Mouse (Mus musculus): ENCODE results near the gene Gtpbp1. TPM values are rescaled to one million over a fixed set of nuclear protein-coding genes. Genes with fewer than 3 reads are reported as not detected.

The Gtpbp1 gene
- polyA plus RNA-seq, 1 experiment from 2014 or later = 23.7 TPM

- Histone ChIP-seq H3K36me3 (no peaks in the 10 kb centered on the region), H3K4me1 (replicated peaks) (peaks cover 10% of the 10 kb centered on the region), H3K9me3 (replicated peaks) (no peaks in the 10 kb centered on the region), H3K27me3 (no peaks in the 10 kb centered on the region), H3K9ac (no peak overlapping the region), H3K4me2 (no peak overlapping the region), H3K4me3 (no peak overlapping the region), H3K27ac (0 out of 2 replicates have a peak overlapping the region, but pooled peaks have one; percentile 40)
- peak; percentile 37; the same call in 1 of the 2 replicates for ATAC-seq (replicated peaks; ENCODE audit: insufficient number of reproducible peaks, insufficient read depth, low FRiP score, low read depth)
- WGBS = 64% methylated on average over 8 of the region's 8 CpGs
Measured at GRCm38 (mm10) chr15:79755977-79756625, 65.5 kb downstream of the Gtpbp1 start.

- ATAC-seq (replicated peaks; ENCODE audit: insufficient number of reproducible peaks, insufficient read depth, low FRiP score, low read depth) = no peak
- Histone ChIP-seq H3K4me1 (replicated peaks) (peaks cover 10% of the 10 kb centered on the region), H3K4me3 (no peak overlapping the region), H3K9ac (no peak overlapping the region), H3K27me3 (no peaks in the 10 kb centered on the region), H3K4me2 (no peak overlapping the region), H3K9me3 (replicated peaks) (no peaks in the 10 kb centered on the region), H3K27ac (0 out of 2 replicates have a peak overlapping the region, but pooled peaks have one; percentile 40), H3K36me3 (no peaks in the 10 kb centered on the region)
- 83% methylated on average over 3 of the region's 3 CpGs for WGBS
Measured at GRCm38 (mm10) chr15:79757118-79757517, 66.5 kb downstream of the Gtpbp1 start.

GRCm38 (mm10) chr15:79760956-79761355, 70.3 kb downstream of the Gtpbp1 start:
- 87% methylated on average over 6 of the region's 6 CpGs for WGBS

GRCm38 (mm10) chr15:79763001-79763400, 72.4 kb downstream of the Gtpbp1 start:
- no peaks in the 10 kb centered on the region for H3K27me3 ChIP-seq
- no peaks in the 10 kb centered on the region for H3K9me3 ChIP-seq (replicated peaks)
- H3K36me3 ChIP-seq = 0 out of 2 replicates have a peak, but pooled peaks cover 4% of the 10 kb centered on the region
- H3K4me1 ChIP-seq (replicated peaks) = peaks cover 35% of the 10 kb centered on the region
- ATAC-seq (replicated peaks; ENCODE audit: insufficient number of reproducible peaks, insufficient read depth, low FRiP score, low read depth) = no peak
- no peak overlapping the region for H3K4me3 ChIP-seq
- 88% methylated on average over 9 of the region's 9 CpGs for WGBS
- no peak overlapping the region for H3K4me2 ChIP-seq
- H3K9ac ChIP-seq = no peak overlapping the region
- no peak overlapping the region for H3K27ac ChIP-seq

More at GRCm38 (mm10) chr15:79760956-79761355, 70.3 kb downstream of the Gtpbp1 start:
- Histone ChIP-seq H3K36me3 (0 out of 2 replicates have a peak, but pooled peaks cover 4% of the 10 kb centered on the region), H3K27ac (no peak overlapping the region), H3K4me3 (no peak overlapping the region), H3K9ac (no peak overlapping the region), H3K4me1 (replicated peaks) (peaks cover 22% of the 10 kb centered on the region), H3K9me3 (replicated peaks) (no peaks in the 10 kb centered on the region), H3K27me3 (no peaks in the 10 kb centered on the region), H3K4me2 (no peak overlapping the region)
- no peak for ATAC-seq (replicated peaks; ENCODE audit: insufficient number of reproducible peaks, insufficient read depth, low FRiP score, low read depth)

- no peak for ATAC-seq (replicated peaks; ENCODE audit: insufficient number of reproducible peaks, insufficient read depth, low FRiP score, low read depth)
- Histone ChIP-seq H3K9me3 (replicated peaks) (no peaks in the 10 kb centered on the region), H3K4me3 (no peak overlapping the region), H3K36me3 (0 out of 2 replicates have a peak, but pooled peaks cover 4% of the 10 kb centered on the region), H3K9ac (no peak overlapping the region), H3K27ac (no peak overlapping the region), H3K27me3 (no peaks in the 10 kb centered on the region), H3K4me2 (no peak overlapping the region), H3K4me1 (replicated peaks) (peaks cover 42% of the 10 kb centered on the region)
- 75% methylated on average over 7 of the region's 7 CpGs for WGBS
Measured at GRCm38 (mm10) chr15:79763601-79764246, 73.1 kb downstream of the Gtpbp1 start.

GRCm38 (mm10) chr15:79764539-79765267, 74.1 kb downstream of the Gtpbp1 start:
- no peak overlapping the region for H3K4me2 ChIP-seq
- 80% methylated on average over 11 of the region's 11 CpGs for WGBS
- no peak overlapping the region for H3K4me3 ChIP-seq
- H3K4me1 ChIP-seq (replicated peaks) = peaks cover 51% of the 10 kb centered on the region
- H3K36me3 ChIP-seq = 0 out of 2 replicates have a peak, but pooled peaks cover 4% of the 10 kb centered on the region
- no peak for ATAC-seq (replicated peaks; ENCODE audit: insufficient number of reproducible peaks, insufficient read depth, low FRiP score, low read depth)
- H3K27ac ChIP-seq = no peak overlapping the region
- H3K9me3 ChIP-seq (replicated peaks) = no peaks in the 10 kb centered on the region
- H3K27me3 ChIP-seq = no peaks in the 10 kb centered on the region
- no peak overlapping the region for H3K9ac ChIP-seq

GRCm38 (mm10) chr15:79765361-79765760, 74.7 kb downstream of the Gtpbp1 start:
- Histone ChIP-seq H3K27me3 (no peaks in the 10 kb centered on the region), H3K9ac (no peak overlapping the region), H3K4me3 (no peak overlapping the region), H3K36me3 (0 out of 2 replicates have a peak, but pooled peaks cover 4% of the 10 kb centered on the region), H3K4me2 (no peak overlapping the region), H3K9me3 (replicated peaks) (no peaks in the 10 kb centered on the region), H3K27ac (no peak overlapping the region), H3K4me1 (replicated peaks) (peaks cover 57% of the 10 kb centered on the region)
- 78% methylated on average over 2 of the region's 2 CpGs for WGBS
- ATAC-seq (replicated peaks; ENCODE audit: insufficient number of reproducible peaks, insufficient read depth, low FRiP score, low read depth) = no peak

- Histone ChIP-seq H3K36me3 (0 out of 2 replicates have a peak, but pooled peaks cover 4% of the 10 kb centered on the region), H3K9me3 (replicated peaks) (no peaks in the 10 kb centered on the region), H3K9ac (no peak overlapping the region), H3K4me1 (replicated peaks) (peaks cover 64% of the 10 kb centered on the region), H3K27me3 (no peaks in the 10 kb centered on the region), H3K27ac (no peak overlapping the region), H3K4me2 (no peak overlapping the region), H3K4me3 (no peak overlapping the region)
- 58% methylated on average over 10 of the region's 10 CpGs for WGBS
- no peak for ATAC-seq (replicated peaks; ENCODE audit: insufficient number of reproducible peaks, insufficient read depth, low FRiP score, low read depth)
Measured at GRCm38 (mm10) chr15:79766168-79766567, 75.5 kb downstream of the Gtpbp1 start.

GRCm38 (mm10) chr15:79766586-79767071, 76.0 kb downstream of the Gtpbp1 start:
- ATAC-seq (replicated peaks; ENCODE audit: insufficient number of reproducible peaks, insufficient read depth, low FRiP score, low read depth) = no peak
- peak overlapping the region; percentile 67; the same call in 1 of the 2 replicates for H3K27ac ChIP-seq
- WGBS = 85% methylated on average over 10 of the region's 10 CpGs
- H3K27me3 ChIP-seq = no peaks in the 10 kb centered on the region
- no peak overlapping the region for H3K4me2 ChIP-seq
- 0 out of 2 replicates have a peak, but pooled peaks cover 4% of the 10 kb centered on the region for H3K36me3 ChIP-seq
- no peak overlapping the region for H3K4me3 ChIP-seq
- H3K9ac ChIP-seq = no peak overlapping the region
- H3K9me3 ChIP-seq (replicated peaks) = no peaks in the 10 kb centered on the region
- peaks cover 68% of the 10 kb centered on the region for H3K4me1 ChIP-seq (replicated peaks)

GRCm38 (mm10) chr15:79767327-79767961, 76.8 kb downstream of the Gtpbp1 start:
- H3K4me2 ChIP-seq = peak overlapping the region; percentile 42

More at GRCm38 (mm10) chr15:79767327-79767961, 76.8 kb downstream of the Gtpbp1 start:
- Histone ChIP-seq H3K9me3 (replicated peaks) (no peaks in the 10 kb centered on the region), H3K9ac (no peak overlapping the region), H3K27me3 (no peaks in the 10 kb centered on the region), H3K36me3 (0 out of 2 replicates have a peak, but pooled peaks cover 4% of the 10 kb centered on the region), H3K4me1 (replicated peaks) (peaks cover 68% of the 10 kb centered on the region), H3K27ac (peak overlapping the region; percentile 67), H3K4me3 (0 out of 2 replicates have a peak overlapping the region, but pooled peaks have one; percentile 0)
- 46% methylated on average over 16 of the region's 16 CpGs for WGBS
- peak; percentile 32; the same call in 1 of the 2 replicates for ATAC-seq (replicated peaks; ENCODE audit: insufficient number of reproducible peaks, insufficient read depth, low FRiP score, low read depth)
